Comparison of ENCODE assay signal across 27 mouse cellular contexts in genomic region chr2:135883359-135883758, GRCm38 (mm10).
DNase-seq lines count a peak whose midpoint lies in the region; ATAC-seq lines count a peak whose summit lies in the region.
"Had no signal": no experiment of that assay in that cellular context is flagged by ENCODE, and none has a peak within 500 bp of the region (broad histone marks: within the 10 kb centered on the region; RNA-seq: fewer than 3 reads in every experiment).

No protein-coding gene starts in this region.

- no peak overlapping the region for H3K27ac ChIP-seq in midbrain, embryonic 11.5 days (ENCODE audit: low read depth, low read length)
- H3K27ac ChIP-seq in midbrain, embryonic 14.5 days (replicated peaks; ENCODE audit: low read depth, low read length), result no peak overlapping the region
- H3K27ac ChIP-seq: embryonic facial prominence, embryonic 13.5 days; embryonic facial prominence, embryonic 15.5 days; forebrain, embryonic 10.5 days; forebrain, embryonic 13.5 days had no signal

- no peak overlapping the region for H3K4me2 ChIP-seq in midbrain, embryonic 11.5 days
- H3K4me2 ChIP-seq in midbrain, embryonic 14.5 days (ENCODE audit: low read length), result no peak overlapping the region
- H3K4me2 ChIP-seq: embryonic facial prominence, embryonic 13.5 days; embryonic facial prominence, embryonic 15.5 days; forebrain, embryonic 13.5 days had no signal

- DNase-seq in cerebellum, postnatal 10 days, result peak; percentile 29 to 55
- no peak for DNase-seq in cerebellum, adult 18-20 months
- DNase-seq in heart, adult 11 months, result peak; percentile 62
- DNase-seq in heart, adult 18-20 months, result no peak
- DNase-seq in midbrain, embryonic 11.5 days (ENCODE audit: low spot score, missing footprints), result peak; percentile 41
- no peak for DNase-seq in midbrain, embryonic 14.5 days
- DNase-seq: adrenal gland, adult 8-10 months; adrenal gland, postnatal 14 days; adrenal gland, postnatal 36 days; B cell, adult 2 months; cerebellum, adult 11 months; cerebellum, adult 2 months; cerebellum, adult 9-10 months; cerebellum, postnatal 14 days; cerebellum, postnatal 36 days; embryo, embryonic 11 days had no signal

- no peaks in the 10 kb centered on the region for H3K36me3 ChIP-seq in midbrain, embryonic 11.5 days (ENCODE audit: control insufficient read depth, insufficient read depth, low read length)
- no peaks in the 10 kb centered on the region for H3K36me3 ChIP-seq in midbrain, embryonic 14.5 days (ENCODE audit: control insufficient read depth, insufficient read depth, low read length)
- H3K36me3 ChIP-seq: embryonic facial prominence, embryonic 13.5 days; embryonic facial prominence, embryonic 15.5 days; forebrain, embryonic 10.5 days; G1E had no signal

- H3K9me3 ChIP-seq in midbrain, embryonic 11.5 days (ENCODE audit: control insufficient read depth, low read length), result no peaks in the 10 kb centered on the region
- H3K9me3 ChIP-seq in midbrain, embryonic 14.5 days (ENCODE audit: control insufficient read depth, low read length), result no peaks in the 10 kb centered on the region
- H3K9me3 ChIP-seq: embryonic facial prominence, embryonic 13.5 days; embryonic facial prominence, embryonic 15.5 days; forebrain, embryonic 10.5 days; forebrain, embryonic 13.5 days had no signal

- 80% methylated on average over 4 of the region's 4 CpGs for WGBS in midbrain, embryonic 11.5 days
- WGBS in midbrain, embryonic 14.5 days, result 87% methylated on average over 4 of the region's 4 CpGs

- no peak for ATAC-seq in midbrain, embryonic 11.5 days (ENCODE audit: low FRiP score)
- ATAC-seq in midbrain, embryonic 14.5 days (ENCODE audit: low FRiP score, low TSS enrichment), result no peak
- ATAC-seq: activated CD4-positive, CD25-positive, alpha-beta regulatory T cell, adult 4 months; CD4-positive, CD25-positive, alpha-beta regulatory T cell, adult 4 months; forebrain, embryonic 13.5 days; forebrain, embryonic 16.5 days; Patski had no signal

- no peak overlapping the region for H3K4me3 ChIP-seq in midbrain, embryonic 11.5 days (ENCODE audit: low read depth, low read length)
- no peak overlapping the region for H3K4me3 ChIP-seq in midbrain, embryonic 14.5 days (replicated peaks; ENCODE audit: low read depth, low read length)
- H3K4me3 ChIP-seq: embryonic facial prominence, embryonic 13.5 days; embryonic facial prominence, embryonic 15.5 days; erythroblast, embryonic 14.5 days; forebrain, embryonic 10.5 days; forebrain, embryonic 13.5 days had no signal

- H3K4me1 ChIP-seq in midbrain, embryonic 11.5 days (ENCODE audit: control insufficient read depth, insufficient read depth, low read length), result no peaks in the 10 kb centered on the region
- no peaks in the 10 kb centered on the region for H3K4me1 ChIP-seq in midbrain, embryonic 14.5 days (ENCODE audit: control insufficient read depth, insufficient read depth, low read length)

- no peaks in the 10 kb centered on the region for H3K27me3 ChIP-seq in midbrain, embryonic 11.5 days (ENCODE audit: control insufficient read depth, insufficient read depth, low read length)
- no peaks in the 10 kb centered on the region for H3K27me3 ChIP-seq in midbrain, embryonic 14.5 days (ENCODE audit: control insufficient read depth, insufficient read depth, low read length)
- H3K27me3 ChIP-seq: CH12.LX; embryonic facial prominence, embryonic 13.5 days; embryonic facial prominence, embryonic 15.5 days; forebrain, embryonic 13.5 days; Patski had no signal

- H3K9ac ChIP-seq in midbrain, embryonic 11.5 days (ENCODE audit: low read length), result no peak overlapping the region
- no peak overlapping the region for H3K9ac ChIP-seq in midbrain, embryonic 14.5 days (replicated peaks; ENCODE audit: low read length)
- H3K9ac ChIP-seq: embryonic facial prominence, embryonic 13.5 days; embryonic facial prominence, embryonic 15.5 days; forebrain, embryonic 13.5 days had no signal

Comparison
In these comparisons a context has a peak if more than half of its experiments do, and no peak if none do; other contexts are left out.
1. DNase-seq: peak in cerebellum, postnatal 10 days (2 of 2), heart, adult 11 months (single experiment) and midbrain, embryonic 11.5 days (single experiment); none in cerebellum, adult 18-20 months (0 of 2), heart, adult 18-20 months (0 of 2) and midbrain, embryonic 14.5 days (single experiment).